ENCODE assay signal across 12 mouse cellular contexts in the genomic region with DNA sequence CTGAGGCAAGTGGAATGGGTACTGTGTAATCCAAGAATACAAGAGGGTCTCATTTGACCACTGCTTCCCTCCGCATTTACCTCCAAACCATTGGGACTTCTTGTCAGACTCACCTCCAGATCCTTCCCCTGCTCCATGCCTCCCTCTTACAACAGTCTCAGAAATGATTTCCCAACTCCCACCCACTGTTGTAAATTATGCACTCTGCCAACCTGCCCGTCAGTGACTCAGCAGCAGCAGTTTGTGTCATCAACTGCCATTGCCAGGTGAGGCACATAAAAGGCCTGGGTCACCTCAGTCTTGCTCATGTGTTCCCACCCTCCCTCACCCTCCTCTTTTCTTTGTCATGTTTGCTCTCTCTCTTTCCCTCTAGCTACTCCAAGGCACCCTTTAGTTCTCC.
"Had no signal": no experiment of that assay in that cellular context is flagged by ENCODE, and none has a peak within 500 bp of the region (broad histone marks: within the 10 kb centered on the region; RNA-seq: fewer than 3 reads in every experiment).

No protein-coding gene starts in this region.

- DNase-seq: kidney, postnatal 14 days; left cerebral cortex, postnatal 4 days; lung, embryonic 14.5 days; lung, postnatal 10 days; lung, postnatal 4 days; thymus, adult 18-20 months; thymus, postnatal 14 days had no signal

- ATAC-seq: liver, embryonic 12.5 days had no signal

- H3K4me3 ChIP-seq: kidney, embryonic 15.5 days; limb, embryonic 13.5 days; liver, embryonic 12.5 days; midbrain, embryonic 12.5 days had no signal

- H3K27ac ChIP-seq: kidney, embryonic 15.5 days; limb, embryonic 13.5 days; liver, embryonic 12.5 days; midbrain, embryonic 12.5 days; stomach, postnatal 0 days had no signal
